Mouse (Mus musculus): ENCODE measurements around the gene Il33.
A peak's percentile ranks its signal among the peaks of the same experiment; 100 is the strongest.

Il33 gene

GRCm38 (mm10) chr19:29924638-29925258, at the start of gene Il33:
TSS of gene Il33 (plus strand) at chr19:29925114.
- DNase-seq (ENCODE audit: low read depth, low spot score) = peak; percentile 67

- no peak for DNase-seq (ENCODE audit: low read depth, low spot score)
These were observed 47.3 kb upstream of the Il33 start for GRCm38 (mm10) chr19:29877422-29878291.

GRCm38 (mm10) chr19:29878896-29879504, 45.9 kb upstream of the Il33 start:
- DNase-seq (ENCODE audit: low read depth, low spot score) = no peak

GRCm38 (mm10) chr19:29880918-29881317, 44.0 kb upstream of the Il33 start:
- DNase-seq (ENCODE audit: low read depth, low spot score) = no peak

GRCm38 (mm10) chr19:29882696-29883095, 42.2 kb upstream of the Il33 start:
- DNase-seq (ENCODE audit: low read depth, low spot score) = peak; percentile 28

- no peak for DNase-seq (ENCODE audit: low read depth, low spot score)
These were observed 39.4 kb upstream of the Il33 start for GRCm38 (mm10) chr19:29885548-29885947.

GRCm38 (mm10) chr19:29887476-29887875, 37.4 kb upstream of the Il33 start:
- peak; percentile 73 for DNase-seq (ENCODE audit: low read depth, low spot score)

GRCm38 (mm10) chr19:29888946-29889345, 36.0 kb upstream of the Il33 start:
- DNase-seq (ENCODE audit: low read depth, low spot score) = no peak

GRCm38 (mm10) chr19:29891981-29892380, 32.9 kb upstream of the Il33 start:
- no peak for DNase-seq (ENCODE audit: low read depth, low spot score)

GRCm38 (mm10) chr19:29892786-29893185, 32.1 kb upstream of the Il33 start:
- no peak for DNase-seq (ENCODE audit: low read depth, low spot score)

GRCm38 (mm10) chr19:29893718-29894273, 31.1 kb upstream of the Il33 start:
- DNase-seq (ENCODE audit: low read depth, low spot score) = no peak

GRCm38 (mm10) chr19:29894381-29894780, 30.5 kb upstream of the Il33 start:
- DNase-seq (ENCODE audit: low read depth, low spot score) = no peak

GRCm38 (mm10) chr19:29895047-29895446, 29.9 kb upstream of the Il33 start:
- DNase-seq (ENCODE audit: low read depth, low spot score) = no peak

- DNase-seq (ENCODE audit: low read depth, low spot score) = peak; percentile 94
These were observed 24.6 kb upstream of the Il33 start for GRCm38 (mm10) chr19:29900318-29900717.

GRCm38 (mm10) chr19:29902343-29903070, 22.4 kb upstream of the Il33 start:
- DNase-seq (ENCODE audit: low read depth, low spot score) = no peak

GRCm38 (mm10) chr19:29905896-29906295, 19.0 kb upstream of the Il33 start:
- DNase-seq (ENCODE audit: low read depth, low spot score) = no peak

- DNase-seq (ENCODE audit: low read depth, low spot score) = peak; percentile 82
These were observed 15.7 kb upstream of the Il33 start for GRCm38 (mm10) chr19:29909166-29909565.

- peak; percentile 81 for DNase-seq (ENCODE audit: low read depth, low spot score)
These were observed 13.0 kb upstream of the Il33 start for GRCm38 (mm10) chr19:29911919-29912318.

GRCm38 (mm10) chr19:29917421-29917820, 7.5 kb upstream of the Il33 start:
- DNase-seq (ENCODE audit: low read depth, low spot score) = peak; percentile 86

GRCm38 (mm10) chr19:29926101-29926755, 1.3 kb downstream of the Il33 start:
- DNase-seq (ENCODE audit: low read depth, low spot score) = no peak

GRCm38 (mm10) chr19:29930296-29930695, 5.4 kb downstream of the Il33 start:
- peak; percentile 47 for DNase-seq (ENCODE audit: low read depth, low spot score)
